Mouse (Mus musculus) embryonic facial prominence, embryonic 10.5 days (tissue): ENCODE data around the gene Gabrr3. TPM values are rescaled to one million over a fixed set of nuclear protein-coding genes. Genes with fewer than 3 reads are reported as not detected.
A peak's percentile ranks its signal among the peaks of the same experiment; 100 is the strongest.

ENCODE experiments used
- DNase-seq: peaks from one replicate; pipeline ENCODE4 v3.0.0-alpha.2; 2017; ENCODE audit warnings: low spot score
- H3K27ac ChIP-seq: fragments of 300-500 bp; sonication (generic); replicated peaks from 2 replicates; pipeline ENCODE4 v1.5.1; 2016; ENCODE audit warnings: mild to moderate bottlenecking
- H3K27me3 ChIP-seq: fragments of 300-500 bp; sonication (generic); replicated peaks from 2 replicates; pipeline ENCODE4 v1.6.1; 2016; ENCODE audit warnings: low read depth, mild to moderate bottlenecking; ENCODE audit not compliant: poor library complexity, severe bottlenecking
- H3K36me3 ChIP-seq: fragments of 300-500 bp; sonication (generic); replicated peaks from 2 replicates; pipeline ENCODE4 v1.6.1; 2016; ENCODE audit warnings: mild to moderate bottlenecking, moderate library complexity
- H3K4me1 ChIP-seq: fragments of 300-500 bp; sonication (generic); 2 replicates; pipeline ENCODE4 v1.6.1; 2016
- H3K4me3 ChIP-seq: fragments of 300-500 bp; sonication (generic); 2 replicates; pipeline ENCODE4 v1.5.1; 2016; ENCODE audit warnings: mild to moderate bottlenecking, moderate library complexity
- H3K9me3 ChIP-seq: fragments of 300-500 bp; sonication (generic); 2 replicates; pipeline ENCODE4 v1.6.1; 2016; ENCODE audit warnings: mild to moderate bottlenecking
- WGBS: fragments of 180-500 bp; shearing (Covaris S2); methylation state at CpG from one replicate; pipeline ENCODE4 v1.1.7; 2016; 5-methylcytosine and 5-hydroxymethylcytosine counted together
- polyA plus RNA-seq: library from polyadenylated mRNA; unstranded; fragments of >200 nt; fragmentation: Nextera tagmentation; extraction: Ambion mirVana; gene quantifications from 2 replicates; pipeline ENCODE4 v1.2.1, GENCODE M21; 2016

Gene Gabrr3
- polyA plus RNA-seq, 1 experiment from 2014 or later = 0.06 TPM

GRCm38 (mm10) chr16:59472546-59472945, 65.4 kb downstream of the Gabrr3 start:
- Histone ChIP-seq H3K36me3 (peaks cover 21% of the 10 kb centered on the region), H3K4me3 (peak overlapping the region; percentile 79), H3K9me3 (no peaks in the 10 kb centered on the region), H3K27me3 (no peaks in the 10 kb centered on the region), H3K4me1 (peaks cover 8% of the 10 kb centered on the region), H3K27ac (peak overlapping the region; percentile 93; the same call in 1 of the 2 replicates)
- WGBS = 57% methylated on average over 6 of the region's 6 CpGs
- no peak for DNase-seq

- H3K27me3 ChIP-seq = no peaks in the 10 kb centered on the region
- peaks cover 43% of the 10 kb centered on the region for H3K36me3 ChIP-seq
- 27% methylated on average over 1 of the region's 1 CpGs for WGBS
- peak; percentile 67 for DNase-seq
- H3K4me3 ChIP-seq = no peak overlapping the region
- H3K9me3 ChIP-seq = no peaks in the 10 kb centered on the region
- peaks cover 8% of the 10 kb centered on the region for H3K4me1 ChIP-seq
- no peak overlapping the region for H3K27ac ChIP-seq
These were observed 67.7 kb downstream of the Gabrr3 start for GRCm38 (mm10) chr16:59474788-59475187.

GRCm38 (mm10) chr16:59477955-59478354, 70.8 kb downstream of the Gabrr3 start:
- H3K9me3 ChIP-seq = no peaks in the 10 kb centered on the region
- no peaks in the 10 kb centered on the region for H3K27me3 ChIP-seq
- 90% methylated on average over 3 of the region's 3 CpGs for WGBS
- peaks cover 2% of the 10 kb centered on the region for H3K4me1 ChIP-seq
- no peak for DNase-seq
- no peak overlapping the region for H3K4me3 ChIP-seq
- H3K27ac ChIP-seq = no peak overlapping the region
- peaks cover 73% of the 10 kb centered on the region for H3K36me3 ChIP-seq

GRCm38 (mm10) chr16:59487239-59487638, 80.1 kb downstream of the Gabrr3 start:
- H3K27me3 ChIP-seq = no peaks in the 10 kb centered on the region
- no peaks in the 10 kb centered on the region for H3K9me3 ChIP-seq
- H3K4me3 ChIP-seq = no peak overlapping the region
- H3K27ac ChIP-seq = no peak overlapping the region
- 88% methylated on average over 7 of the region's 7 CpGs for WGBS
- DNase-seq = no peak
- H3K36me3 ChIP-seq = peaks cover 94% of the 10 kb centered on the region
- no peaks in the 10 kb centered on the region for H3K4me1 ChIP-seq

- Histone ChIP-seq H3K4me1 (no peaks in the 10 kb centered on the region), H3K36me3 (peaks cover 94% of the 10 kb centered on the region), H3K9me3 (no peaks in the 10 kb centered on the region), H3K27me3 (no peaks in the 10 kb centered on the region), H3K4me3 (no peak overlapping the region), H3K27ac (no peak overlapping the region)
- no peak for DNase-seq
- WGBS = 94% methylated on average over 9 of the region's 9 CpGs
These were observed 80.9 kb downstream of the Gabrr3 start for GRCm38 (mm10) chr16:59487975-59488548.

GRCm38 (mm10) chr16:59493199-59493598, 86.1 kb downstream of the Gabrr3 start:
- no peak overlapping the region for H3K4me3 ChIP-seq
- no peaks in the 10 kb centered on the region for H3K27me3 ChIP-seq
- DNase-seq = no peak
- no peaks in the 10 kb centered on the region for H3K4me1 ChIP-seq
- no peaks in the 10 kb centered on the region for H3K9me3 ChIP-seq
- peaks cover 78% of the 10 kb centered on the region for H3K36me3 ChIP-seq
- 92% methylated on average over 14 of the region's 14 CpGs for WGBS
- H3K27ac ChIP-seq = no peak overlapping the region

GRCm38 (mm10) chr16:59497947-59498346, 90.8 kb downstream of the Gabrr3 start:
- Histone ChIP-seq H3K36me3 (peaks cover 60% of the 10 kb centered on the region), H3K4me1 (no peaks in the 10 kb centered on the region), H3K4me3 (no peak overlapping the region), H3K27ac (no peak overlapping the region), H3K9me3 (no peaks in the 10 kb centered on the region), H3K27me3 (no peaks in the 10 kb centered on the region)
- WGBS = 87% methylated on average over 1 of the region's 1 CpGs
- no peak for DNase-seq

GRCm38 (mm10) chr16:59499180-59499579, 92.0 kb downstream of the Gabrr3 start:
- 92% methylated on average over 3 of the region's 3 CpGs for WGBS
- no peaks in the 10 kb centered on the region for H3K27me3 ChIP-seq
- DNase-seq = no peak
- H3K27ac ChIP-seq = no peak overlapping the region
- H3K9me3 ChIP-seq = no peaks in the 10 kb centered on the region
- peaks cover 48% of the 10 kb centered on the region for H3K36me3 ChIP-seq
- H3K4me1 ChIP-seq = no peaks in the 10 kb centered on the region
- H3K4me3 ChIP-seq = no peak overlapping the region

- H3K36me3 ChIP-seq = peaks cover 35% of the 10 kb centered on the region
- no peak overlapping the region for H3K4me3 ChIP-seq
- no peaks in the 10 kb centered on the region for H3K4me1 ChIP-seq
- 90% methylated on average over 5 of the region's 5 CpGs for WGBS
- H3K27me3 ChIP-seq = no peaks in the 10 kb centered on the region
- DNase-seq = no peak
- no peaks in the 10 kb centered on the region for H3K9me3 ChIP-seq
- H3K27ac ChIP-seq = no peak overlapping the region
These were observed 102.7 kb downstream of the Gabrr3 start for GRCm38 (mm10) chr16:59509830-59510229.

Other genes with a start within 250 kb of the Gabrr3 start
- not detected in 2 replicates for gene Olfr196, start 236.9 kb upstream of the Gabrr3 start, polyA plus RNA-seq
- not detected in 2 replicates for gene Olfr198, start 203.8 kb upstream of the Gabrr3 start, polyA plus RNA-seq
- not detected in 2 replicates for gene Olfr199, start 187.6 kb upstream of the Gabrr3 start, polyA plus RNA-seq
- not detected in 2 replicates for gene Olfr201, start 134.7 kb upstream of the Gabrr3 start, polyA plus RNA-seq
- not detected in 2 replicates for gene Olfr202, start 120.5 kb upstream of the Gabrr3 start, polyA plus RNA-seq
- gene Olfr203, start 108.5 kb upstream of the Gabrr3 start, polyA plus RNA-seq = not detected in 2 replicates
- gene Olfr204, start 89.1 kb upstream of the Gabrr3 start, polyA plus RNA-seq = not detected in 2 replicates
- gene Olfr205, start 76.2 kb upstream of the Gabrr3 start, polyA plus RNA-seq = not detected in 2 replicates
- gene Olfr206, start 58.1 kb upstream of the Gabrr3 start, polyA plus RNA-seq = not detected in 2 replicates
- not detected in 2 replicates for gene Olfr209, start 43.3 kb upstream of the Gabrr3 start, polyA plus RNA-seq
- gene Riox2, start 64.4 kb downstream of the Gabrr3 start, polyA plus RNA-seq = 37.1 and 41.4 TPM in 2 replicates
- gene Crybg3, start 193.6 kb downstream of the Gabrr3 start, polyA plus RNA-seq = 6.9 and 7.1 TPM in 2 replicates
- 41.6 and 43.4 TPM in 2 replicates for gene Arl6, start 232.1 kb downstream of the Gabrr3 start, polyA plus RNA-seq